Mouse (Mus musculus): ENCODE measurements around the gene Fbxo47. TPM values are rescaled to one million over a fixed set of nuclear protein-coding genes. Genes with fewer than 3 reads are reported as not detected.

Gene Fbxo47
- polyA plus RNA-seq, 1 experiment from 2014 or later = 0.97 TPM

DNA sequence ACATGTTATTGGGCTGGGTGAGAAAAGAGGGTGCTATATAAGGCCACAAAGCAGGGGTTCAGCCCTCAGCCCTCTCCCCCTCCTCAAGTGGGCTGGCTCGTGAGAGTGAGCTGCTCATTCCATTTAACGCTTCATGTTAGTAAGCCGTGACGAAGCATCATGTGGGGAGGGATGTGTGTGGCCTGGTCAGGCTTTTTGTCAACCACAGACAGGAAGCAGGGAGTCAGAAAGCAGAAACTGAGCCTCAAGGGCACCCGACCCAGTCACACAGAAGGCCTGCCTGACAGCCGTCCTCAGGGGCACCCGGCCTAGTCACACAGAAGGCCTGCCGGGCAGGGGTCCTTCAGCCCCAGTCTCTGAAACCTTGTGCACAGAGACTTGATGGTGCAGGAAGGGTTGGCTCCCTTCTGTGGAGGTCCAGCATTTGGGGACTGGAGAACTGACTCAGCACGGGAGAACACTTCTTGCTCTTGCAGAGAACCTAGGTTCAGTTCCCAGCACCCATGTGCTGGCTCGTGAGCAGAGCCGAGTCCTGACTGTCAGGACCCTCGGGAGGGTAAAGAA lies 54.0 kb downstream of the Fbxo47 start:
- Histone ChIP-seq H3K9me3 (replicated peaks; ENCODE audit: control insufficient read depth, low read length) (no peaks in the 10 kb centered on the region), H3K4me1 (ENCODE audit: control insufficient read depth, insufficient read depth, low read length) (peaks cover 6% of the 10 kb centered on the region), H3K36me3 (ENCODE audit: control insufficient read depth, insufficient read depth) (peaks cover 36% of the 10 kb centered on the region), H3K9ac (ENCODE audit: low read length) (no peak overlapping the region), H3K4me3 (ENCODE audit: low read length) (no peak overlapping the region), H3K27ac (ENCODE audit: low read length) (no peak overlapping the region), H3K4me2 (ENCODE audit: low read depth, low read length) (no peak overlapping the region), H3K27me3 (ENCODE audit: control insufficient read depth, insufficient read depth, low read length) (no peaks in the 10 kb centered on the region)
- ATAC-seq (replicated peaks; ENCODE audit: extremely low read depth, insufficient read depth, low FRiP score) = no peak
- 78% methylated on average over 12 of the region's 12 CpGs for WGBS

DNA sequence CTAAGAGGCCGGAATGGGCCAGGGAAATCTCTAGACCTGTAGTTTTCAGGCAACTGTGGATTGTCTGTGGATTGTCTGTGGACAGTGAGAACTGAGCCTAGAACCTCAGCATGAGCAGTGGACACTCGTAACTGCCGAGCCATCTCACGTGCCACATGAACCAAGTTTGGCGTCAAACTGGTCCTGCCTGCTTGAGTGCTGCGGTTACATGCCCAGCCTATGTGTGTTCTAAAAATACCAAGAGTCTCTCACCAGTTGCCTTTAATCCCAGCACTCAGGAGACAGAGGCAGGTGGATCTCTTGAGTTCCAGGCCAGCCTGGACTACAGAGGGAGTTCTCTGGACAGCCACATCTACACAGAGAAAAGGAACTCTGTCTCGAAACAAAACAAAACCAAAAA lies 54.6 kb downstream of the Fbxo47 start:
- H3K4me2 ChIP-seq (ENCODE audit: low read depth, low read length) = no peak overlapping the region
- 76% methylated on average over 7 of the region's 7 CpGs for WGBS
- ATAC-seq (replicated peaks; ENCODE audit: extremely low read depth, insufficient read depth, low FRiP score) = no peak
- no peak overlapping the region for H3K27ac ChIP-seq (ENCODE audit: low read length)
- H3K27me3 ChIP-seq (ENCODE audit: control insufficient read depth, insufficient read depth, low read length) = no peaks in the 10 kb centered on the region
- no peak overlapping the region for H3K9ac ChIP-seq (ENCODE audit: low read length)
- H3K4me1 ChIP-seq (ENCODE audit: control insufficient read depth, insufficient read depth, low read length) = peaks cover 10% of the 10 kb centered on the region
- H3K36me3 ChIP-seq (ENCODE audit: control insufficient read depth, insufficient read depth) = peaks cover 32% of the 10 kb centered on the region
- H3K4me3 ChIP-seq (ENCODE audit: low read length) = no peak overlapping the region
- H3K9me3 ChIP-seq (replicated peaks; ENCODE audit: control insufficient read depth, low read length) = no peaks in the 10 kb centered on the region

DNA sequence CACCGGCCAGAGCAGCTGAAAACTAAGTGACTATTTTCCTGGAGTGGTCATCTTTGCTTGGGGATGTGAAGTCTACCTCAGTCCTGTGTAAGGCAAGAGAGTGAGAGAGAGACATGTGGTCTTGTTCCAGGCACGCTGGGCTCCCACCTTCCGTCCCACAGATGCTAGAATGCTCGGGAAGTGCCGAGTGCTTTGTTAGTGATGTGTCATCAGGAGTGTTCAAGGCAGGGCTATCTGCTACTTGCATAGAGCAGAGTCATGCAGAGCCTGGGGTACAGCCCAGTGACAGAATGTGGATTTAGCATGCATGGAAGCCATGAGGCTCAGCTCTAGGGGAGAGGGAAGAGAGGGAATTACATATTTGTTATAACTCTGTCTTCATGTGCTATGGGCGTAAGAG lies 56.3 kb downstream of the Fbxo47 start:
- Histone ChIP-seq H3K27ac (ENCODE audit: low read length) (no peak overlapping the region), H3K27me3 (ENCODE audit: control insufficient read depth, insufficient read depth, low read length) (no peaks in the 10 kb centered on the region), H3K9ac (ENCODE audit: low read length) (no peak overlapping the region), H3K36me3 (ENCODE audit: control insufficient read depth, insufficient read depth) (peaks cover 30% of the 10 kb centered on the region), H3K9me3 (replicated peaks; ENCODE audit: control insufficient read depth, low read length) (no peaks in the 10 kb centered on the region), H3K4me2 (ENCODE audit: low read depth, low read length) (no peak overlapping the region), H3K4me1 (ENCODE audit: control insufficient read depth, insufficient read depth, low read length) (peaks cover 10% of the 10 kb centered on the region), H3K4me3 (ENCODE audit: low read length) (no peak overlapping the region)
- ATAC-seq (replicated peaks; ENCODE audit: extremely low read depth, insufficient read depth, low FRiP score) = no peak
- WGBS = 60% methylated on average over 6 of the region's 6 CpGs

DNA sequence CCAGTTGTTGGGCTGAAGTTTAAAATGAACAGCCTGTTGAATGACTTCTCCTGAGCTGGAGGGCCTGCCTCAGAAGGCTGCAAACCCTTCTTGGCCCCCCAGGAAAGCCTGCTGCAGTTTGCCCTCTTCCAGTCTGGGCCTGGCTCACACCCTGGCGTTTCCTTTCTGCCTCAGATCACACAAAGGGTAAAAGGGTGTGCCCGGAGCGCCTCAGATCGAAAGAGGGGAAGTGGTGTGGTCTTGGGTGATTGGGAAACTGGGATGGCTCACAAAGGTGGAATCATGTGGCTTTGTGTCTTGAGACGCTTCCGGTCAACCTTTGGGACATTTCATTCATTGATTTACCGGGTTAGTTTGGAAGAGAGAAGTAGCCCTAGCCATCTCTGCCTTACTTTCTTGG lies 57.5 kb downstream of the Fbxo47 start:
- Histone ChIP-seq H3K9me3 (replicated peaks; ENCODE audit: control insufficient read depth, low read length) (no peaks in the 10 kb centered on the region), H3K9ac (ENCODE audit: low read length) (no peak overlapping the region), H3K27me3 (ENCODE audit: control insufficient read depth, insufficient read depth, low read length) (no peaks in the 10 kb centered on the region), H3K4me3 (ENCODE audit: low read length) (no peak overlapping the region), H3K4me2 (ENCODE audit: low read depth, low read length) (no peak overlapping the region), H3K27ac (ENCODE audit: low read length) (no peak overlapping the region), H3K4me1 (ENCODE audit: control insufficient read depth, insufficient read depth, low read length) (peaks cover 14% of the 10 kb centered on the region), H3K36me3 (ENCODE audit: control insufficient read depth, insufficient read depth) (peaks cover 27% of the 10 kb centered on the region)
- ATAC-seq (replicated peaks; ENCODE audit: extremely low read depth, insufficient read depth, low FRiP score) = no peak
- WGBS = 67% methylated on average over 7 of the region's 7 CpGs

DNA sequence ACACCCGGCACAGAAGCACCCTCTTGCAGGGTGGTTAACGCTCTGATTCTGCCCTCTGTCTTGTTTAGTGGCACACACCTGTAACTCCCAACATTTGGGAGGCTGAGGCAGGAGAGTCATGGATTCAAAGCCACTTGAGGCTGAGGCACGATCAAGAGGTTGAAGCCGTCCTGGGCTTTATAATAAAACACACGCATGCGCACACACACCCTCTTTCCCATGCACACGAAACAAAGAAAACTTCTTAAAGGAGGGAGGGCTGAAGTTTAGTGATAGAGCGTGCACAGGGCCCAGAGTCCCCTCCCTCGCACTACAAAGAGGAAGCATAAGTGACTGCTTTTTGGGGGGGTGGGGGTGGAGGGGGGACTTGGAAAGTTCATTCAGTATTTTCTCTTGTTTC lies 58.0 kb downstream of the Fbxo47 start:
- H3K4me1 ChIP-seq (ENCODE audit: control insufficient read depth, insufficient read depth, low read length) = peaks cover 18% of the 10 kb centered on the region
- H3K4me3 ChIP-seq (ENCODE audit: low read length) = no peak overlapping the region
- no peak for ATAC-seq (replicated peaks; ENCODE audit: extremely low read depth, insufficient read depth, low FRiP score)
- WGBS = 81% methylated on average over 9 of the region's 9 CpGs
- H3K27ac ChIP-seq (ENCODE audit: low read length) = no peak overlapping the region
- H3K9ac ChIP-seq (ENCODE audit: low read length) = no peak overlapping the region
- no peak overlapping the region for H3K4me2 ChIP-seq (ENCODE audit: low read depth, low read length)
- H3K27me3 ChIP-seq (ENCODE audit: control insufficient read depth, insufficient read depth, low read length) = no peaks in the 10 kb centered on the region
- H3K9me3 ChIP-seq (replicated peaks; ENCODE audit: control insufficient read depth, low read length) = no peaks in the 10 kb centered on the region
- H3K36me3 ChIP-seq (ENCODE audit: control insufficient read depth, insufficient read depth) = peaks cover 27% of the 10 kb centered on the region

DNA sequence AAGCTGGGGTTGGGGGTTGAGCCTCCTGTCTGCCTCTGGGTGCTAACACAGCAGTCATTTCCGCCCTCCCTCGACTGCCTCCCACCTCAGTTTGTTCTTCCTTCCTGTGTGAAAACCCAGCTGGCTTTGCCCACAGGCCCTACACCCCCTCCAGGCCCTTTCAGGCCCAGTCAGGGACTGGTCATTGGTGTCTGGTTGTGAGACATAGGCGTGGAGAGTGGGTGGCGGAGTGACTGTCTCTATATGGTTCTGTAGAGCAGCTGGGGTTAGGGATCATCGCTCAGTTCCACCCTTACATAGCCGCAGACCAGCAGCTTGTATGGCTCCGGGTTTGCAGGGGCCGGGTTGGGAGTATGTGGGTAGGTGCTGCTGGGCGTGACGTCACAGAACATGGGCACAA lies 58.7 kb downstream of the Fbxo47 start:
- Histone ChIP-seq H3K4me3 (ENCODE audit: low read length) (no peak overlapping the region), H3K27ac (ENCODE audit: low read length) (0 out of 2 replicates have a peak overlapping the region, but pooled peaks have one; percentile 39), H3K4me1 (ENCODE audit: control insufficient read depth, insufficient read depth, low read length) (peaks cover 25% of the 10 kb centered on the region), H3K4me2 (ENCODE audit: low read depth, low read length) (no peak overlapping the region), H3K27me3 (ENCODE audit: control insufficient read depth, insufficient read depth, low read length) (no peaks in the 10 kb centered on the region), H3K36me3 (ENCODE audit: control insufficient read depth, insufficient read depth) (peaks cover 27% of the 10 kb centered on the region), H3K9ac (ENCODE audit: low read length) (no peak overlapping the region), H3K9me3 (replicated peaks; ENCODE audit: control insufficient read depth, low read length) (no peaks in the 10 kb centered on the region)
- WGBS = 76% methylated on average over 10 of the region's 10 CpGs
- no peak for ATAC-seq (replicated peaks; ENCODE audit: extremely low read depth, insufficient read depth, low FRiP score)

DNA sequence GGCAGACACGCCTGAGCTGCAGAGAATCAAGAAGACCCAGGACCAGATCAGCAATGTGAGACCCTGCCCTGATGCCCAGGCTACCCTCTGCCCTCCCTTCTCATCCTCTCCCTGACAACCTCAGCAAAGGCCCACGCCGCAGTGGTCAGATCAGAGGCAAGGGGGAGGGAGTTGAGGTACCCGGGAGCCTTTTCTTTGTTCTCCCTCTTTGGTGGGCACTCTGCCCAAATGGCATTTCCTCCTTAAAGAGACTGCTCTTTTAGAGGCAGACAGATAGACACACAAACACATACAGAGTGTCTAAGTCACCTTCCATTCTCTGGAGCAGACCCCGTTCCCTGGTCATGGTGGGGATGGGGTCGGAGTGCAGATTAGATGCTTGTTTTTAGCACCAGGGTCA lies 59.1 kb downstream of the Fbxo47 start:
- Histone ChIP-seq H3K4me1 (ENCODE audit: control insufficient read depth, insufficient read depth, low read length) (peaks cover 28% of the 10 kb centered on the region), H3K36me3 (ENCODE audit: control insufficient read depth, insufficient read depth) (peaks cover 25% of the 10 kb centered on the region), H3K4me2 (ENCODE audit: low read depth, low read length) (no peak overlapping the region), H3K27me3 (ENCODE audit: control insufficient read depth, insufficient read depth, low read length) (no peaks in the 10 kb centered on the region), H3K9ac (ENCODE audit: low read length) (no peak overlapping the region), H3K27ac (ENCODE audit: low read length) (0 out of 2 replicates have a peak overlapping the region, but pooled peaks have one; percentile 39), H3K9me3 (replicated peaks; ENCODE audit: control insufficient read depth, low read length) (no peaks in the 10 kb centered on the region), H3K4me3 (ENCODE audit: low read length) (no peak overlapping the region)
- no peak for ATAC-seq (replicated peaks; ENCODE audit: extremely low read depth, insufficient read depth, low FRiP score)
- 63% methylated on average over 6 of the region's 6 CpGs for WGBS

DNA sequence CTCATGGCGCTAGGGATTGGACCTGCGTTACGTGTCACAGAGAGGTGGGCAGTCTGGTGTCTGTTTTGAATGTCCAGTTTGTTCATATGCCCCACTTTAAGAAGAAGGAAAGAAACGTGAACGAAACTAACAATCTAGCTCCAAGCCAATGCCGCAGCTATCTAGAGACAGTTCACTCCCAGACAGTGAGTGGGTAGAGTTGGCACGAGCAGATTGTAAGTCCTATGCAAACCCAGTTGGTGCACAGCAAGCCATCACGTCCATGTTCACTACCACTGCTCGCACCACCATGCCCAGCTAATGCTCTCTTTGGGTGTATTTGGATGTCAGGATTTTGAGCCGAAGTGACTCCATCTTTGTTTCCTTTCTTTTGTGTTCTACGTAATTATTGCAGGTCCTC lies 59.8 kb downstream of the Fbxo47 start:
- WGBS = 91% methylated on average over 11 of the region's 11 CpGs
- Histone ChIP-seq H3K27me3 (ENCODE audit: control insufficient read depth, insufficient read depth, low read length) (no peaks in the 10 kb centered on the region), H3K4me2 (ENCODE audit: low read depth, low read length) (no peak overlapping the region), H3K36me3 (ENCODE audit: control insufficient read depth, insufficient read depth) (peaks cover 23% of the 10 kb centered on the region), H3K9me3 (replicated peaks; ENCODE audit: control insufficient read depth, low read length) (no peaks in the 10 kb centered on the region), H3K9ac (ENCODE audit: low read length) (no peak overlapping the region), H3K27ac (ENCODE audit: low read length) (no peak overlapping the region), H3K4me3 (ENCODE audit: low read length) (no peak overlapping the region), H3K4me1 (ENCODE audit: control insufficient read depth, insufficient read depth, low read length) (peaks cover 31% of the 10 kb centered on the region)
- no peak for ATAC-seq (replicated peaks; ENCODE audit: extremely low read depth, insufficient read depth, low FRiP score)

DNA sequence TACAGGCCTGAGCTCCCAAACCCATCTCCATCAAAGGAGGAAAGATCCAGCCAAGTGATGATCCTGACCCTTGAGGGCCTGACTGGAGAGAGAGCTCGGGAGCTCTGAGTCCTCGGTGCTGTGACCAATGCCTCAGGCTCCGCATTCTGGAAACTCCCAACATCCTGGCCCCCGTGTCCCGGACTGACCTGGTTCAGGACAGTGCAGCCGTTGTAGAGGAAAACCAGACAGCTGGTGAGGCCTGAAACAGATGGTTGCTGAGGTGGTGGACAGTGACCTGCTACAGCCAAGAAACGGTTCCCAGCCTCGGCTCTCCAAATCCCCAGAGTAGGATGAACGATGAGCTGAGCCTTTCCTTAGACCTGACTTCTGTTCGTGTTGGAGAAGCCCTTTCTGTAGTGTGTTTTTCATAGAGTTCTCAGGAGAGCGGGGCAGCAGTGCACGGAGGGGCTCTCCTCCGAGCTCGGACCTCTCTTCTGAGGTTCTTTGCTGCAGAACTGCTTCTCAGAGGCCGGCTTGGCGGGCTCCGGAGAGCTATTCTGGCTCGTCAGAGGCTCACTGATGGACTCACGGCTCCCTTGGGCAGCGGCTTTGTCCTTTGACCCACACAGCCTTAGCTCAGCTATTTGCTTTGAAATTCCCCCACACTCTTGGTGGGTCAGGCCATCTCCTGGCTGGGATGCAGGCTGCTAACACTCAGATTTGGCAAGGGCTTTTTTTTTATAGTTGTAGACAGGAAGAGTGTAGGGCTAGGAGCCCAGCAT lies 60.9 kb downstream of the Fbxo47 start:
- Histone ChIP-seq H3K36me3 (ENCODE audit: control insufficient read depth, insufficient read depth) (peaks cover 22% of the 10 kb centered on the region), H3K9ac (ENCODE audit: low read length) (no peak overlapping the region), H3K27ac (ENCODE audit: low read length) (no peak overlapping the region), H3K4me3 (ENCODE audit: low read length) (no peak overlapping the region), H3K27me3 (ENCODE audit: control insufficient read depth, insufficient read depth, low read length) (no peaks in the 10 kb centered on the region), H3K9me3 (replicated peaks; ENCODE audit: control insufficient read depth, low read length) (no peaks in the 10 kb centered on the region), H3K4me1 (ENCODE audit: control insufficient read depth, insufficient read depth, low read length) (peaks cover 42% of the 10 kb centered on the region), H3K4me2 (ENCODE audit: low read depth, low read length) (no peak overlapping the region)
- 72% methylated on average over 20 of the region's 20 CpGs for WGBS
- no peak for ATAC-seq (replicated peaks; ENCODE audit: extremely low read depth, insufficient read depth, low FRiP score)

Measured in heart, embryonic 16.5 days (tissue).